Mouse (Mus musculus) erythroblast, adult 5-6 weeks (primary cell): Measurements from ENCODE around the gene Agps. TPM values are rescaled to one million over a fixed set of nuclear protein-coding genes. Genes with fewer than 3 reads are reported as not detected.
"Not testable (repeated sequence)": the region's sequence is repeated elsewhere in the genome, so short reads cannot be mapped to it uniquely, and the experiment has no call there.

ENCODE experiments used
- ATAC-seq: replicated peaks from 2 replicates; pipeline ENCODE4 v1.8.0; 2016; ENCODE audit warnings: moderate number of reproducible peaks, mild to moderate bottlenecking, moderate TSS enrichment, inconsistent platforms; ENCODE audit not compliant: poor library complexity, low FRiP score, severe bottlenecking
- total RNA-seq, 2 experiments: library from RNA; stranded (forward) in 1 of 2; stranded (reverse) in 1 of 2; fragments of 150-400 nt in 1 of 2; fragments of 200-764, 138-1000 nt in 1 of 2; gene quantifications; 2 replicates each; pipeline versions ENCODE4 v1.2.3 to v1.2.4; 2015 to 2017; ENCODE audit warnings: low replicate concordance in 2 of 2

Agps gene
- total RNA-seq, 2 experiments from 2014 or later = 44.5 to 47.7 TPM

DNA sequence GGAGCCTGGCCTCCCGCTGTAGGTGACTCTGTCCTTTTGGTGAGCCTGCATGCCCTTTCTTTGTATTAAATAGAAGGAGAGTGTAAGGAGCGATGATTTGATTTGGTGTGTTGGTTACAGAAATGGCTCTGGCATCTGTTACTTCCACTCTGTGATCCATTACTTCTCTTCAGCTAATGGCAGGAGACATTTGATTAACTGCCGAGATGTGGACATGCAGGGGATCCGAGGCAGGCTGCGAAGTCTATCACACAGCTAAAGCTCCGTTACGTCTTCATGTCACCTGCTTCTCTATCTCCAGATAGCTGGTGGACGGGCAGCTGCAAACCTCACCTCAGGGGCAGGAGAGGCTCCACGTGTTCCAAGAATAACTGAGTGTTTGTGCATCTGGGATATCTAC is 142.2 kb downstream of the Agps start:
- ATAC-seq = no peak

DNA sequence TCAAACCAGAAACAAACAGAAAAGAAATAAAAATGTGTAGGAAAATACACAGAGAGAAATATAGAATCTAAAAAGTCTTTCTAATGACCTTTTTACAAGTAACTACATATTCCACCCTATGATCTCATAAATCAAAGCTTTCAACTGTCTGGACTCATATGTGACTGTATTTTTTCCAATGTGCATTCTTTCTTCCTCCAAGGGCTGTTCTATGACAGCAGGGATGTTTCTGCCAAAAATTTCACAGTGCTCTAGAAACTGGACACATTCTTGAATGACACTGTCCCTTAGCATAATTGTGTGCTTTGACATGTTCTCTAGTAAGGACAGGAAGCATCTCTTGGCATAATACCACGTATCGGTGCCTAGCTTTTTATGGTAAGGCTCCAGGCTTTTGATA is 144.1 kb downstream of the Agps start:
- not testable (repeated sequence) for ATAC-seq

DNA sequence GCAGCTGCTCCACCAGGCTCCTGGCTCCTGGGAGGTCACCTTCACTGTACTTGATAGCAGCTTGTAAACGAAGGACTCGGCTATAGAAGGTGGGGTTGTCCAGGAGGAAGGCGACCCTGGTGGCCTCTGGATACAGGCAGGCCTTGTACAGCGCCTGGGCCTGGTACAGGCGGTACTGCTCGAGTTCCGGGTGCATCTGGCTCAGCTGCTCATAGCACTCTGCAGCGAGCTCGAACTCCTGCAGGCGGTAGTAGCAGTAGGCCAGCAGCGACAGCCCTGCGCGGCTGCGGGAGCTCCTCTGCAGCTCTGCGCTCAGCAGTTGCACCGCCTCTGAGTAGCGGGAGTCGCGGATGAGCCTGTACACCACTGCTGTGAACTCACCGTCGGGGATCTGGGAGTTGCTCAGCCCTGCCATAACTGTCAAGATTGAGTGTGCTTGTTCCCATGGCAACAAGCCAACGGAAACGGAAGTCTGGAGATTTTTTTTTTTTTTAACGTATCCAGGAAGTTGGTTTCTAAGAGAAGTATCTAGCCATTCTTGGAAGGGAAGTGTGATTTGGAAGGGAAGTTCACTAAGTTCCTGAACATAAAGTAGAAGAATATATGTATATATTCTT is 145.9 kb downstream of the Agps start, which contains the start of gene Ttc30a2:
Gene Ttc30a2 (minus strand): TSS at position 419 of the 617 bp plus-strand sequence.
- ATAC-seq = peak; percentile 52

Other genes with a start within 250 kb of the Agps start
- gene Hnrnpa3, start 172.9 kb upstream of the Agps start, total RNA-seq (2015; ENCODE audit: low replicate concordance) = 181 and 187 TPM in 2 replicates
- 98.5 and 192 TPM in 2 replicates for gene Hnrnpa3, start 172.9 kb upstream of the Agps start, total RNA-seq (2017; ENCODE audit: low replicate concordance)
- gene Nfe2l2, start 127.5 kb upstream of the Agps start, total RNA-seq (2015; ENCODE audit: low replicate concordance) = 52.5 and 91.5 TPM in 2 replicates
- gene Nfe2l2, start 127.5 kb upstream of the Agps start, total RNA-seq (2017; ENCODE audit: low replicate concordance) = 30.5 and 34.6 TPM in 2 replicates
- gene Ttc30b, start 106.4 kb downstream of the Agps start, total RNA-seq (2015; ENCODE audit: low replicate concordance) = 0.84 TPM in 1 of 2 replicates, not detected in the other
- gene Ttc30b, start 106.4 kb downstream of the Agps start, total RNA-seq (2017; ENCODE audit: low replicate concordance) = 0.84 TPM in 1 of 2 replicates, not detected in the other
- gene Ttc30a2, start 146.0 kb downstream of the Agps start, total RNA-seq (2015; ENCODE audit: low replicate concordance) = not detected in 2 replicates
- gene Ttc30a2, start 146.0 kb downstream of the Agps start, total RNA-seq (2017; ENCODE audit: low replicate concordance) = 0.43 TPM in 1 of 2 replicates, not detected in the other
- 0.42 TPM in 1 of 2 replicates, not detected in the other for gene Ttc30a1, start 149.8 kb downstream of the Agps start, total RNA-seq (2015; ENCODE audit: low replicate concordance)
- gene Ttc30a1, start 149.8 kb downstream of the Agps start, total RNA-seq (2017; ENCODE audit: low replicate concordance) = 0.17 and 1.7 TPM in 2 replicates